Comparison of ENCODE assay signal across 8 mouse cellular contexts in the genomic region with DNA sequence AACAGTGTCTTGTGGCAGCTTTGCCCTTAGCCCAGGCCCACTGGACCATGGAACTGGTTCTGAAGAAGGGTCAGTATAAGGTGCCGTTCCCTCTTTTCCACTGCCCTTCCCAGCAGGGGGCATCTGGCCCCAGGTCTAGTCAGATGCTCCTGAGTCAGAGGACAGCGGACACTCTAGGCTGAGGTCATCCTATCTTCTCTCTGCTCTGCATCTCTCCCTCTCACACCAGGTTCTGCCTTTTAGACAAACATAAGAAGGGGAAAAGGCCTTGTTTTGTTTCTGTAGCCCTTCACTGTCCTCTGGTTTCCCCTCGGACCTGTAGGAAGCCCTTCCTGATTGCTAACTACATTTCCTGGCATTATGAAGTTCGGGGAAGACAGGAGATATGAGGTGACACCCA. TPM values are rescaled to one million over a fixed set of nuclear protein-coding genes. Genes with fewer than 3 reads are reported as not detected.
A peak's percentile ranks its signal among the peaks of the same experiment; 100 is the strongest.
DNase-seq lines count a peak whose midpoint lies in the region; ATAC-seq and TF ChIP-seq lines count a peak whose summit lies in the region.

No protein-coding gene starts in this region.

- no peak for TF ChIP-seq EP300 in liver, postnatal 0 days (IDR thresholded peaks at IDR 0.05; ENCODE audit: low read depth)

- H3K4me3 ChIP-seq in thymus, adult 2 months (ENCODE audit: control insufficient read depth, insufficient read depth, low read length): peak overlapping the region; percentile 7; the same call in 1 of the 2 replicates
- peak overlapping the region; percentile 85 for H3K4me3 ChIP-seq in forebrain, embryonic 13.5 days
- H3K4me3 ChIP-seq in hindbrain, postnatal 0 days (ENCODE audit: low read length): peak overlapping the region; percentile 82
- H3K4me3 ChIP-seq in liver, postnatal 0 days (ENCODE audit: low read depth, low read length): peak overlapping the region; percentile 73
- peak overlapping the region; percentile 67 for H3K4me3 ChIP-seq in stomach, embryonic 14.5 days (ENCODE audit: low read depth, low read length)

- DNase-seq in thymus, adult 2 months: no peak
- DNase-seq in thymus, postnatal 36 days: no peak
- DNase-seq in hindbrain, postnatal 0 days (ENCODE audit: low spot score): peak; percentile 37
- no peak for DNase-seq in liver, postnatal 0 days
- DNase-seq in natural killer cell, adult 2 months (ENCODE audit: low spot score in 2 of 2): no peak
- no peak for DNase-seq in thymus, adult 18-20 months

- no peak for TF ChIP-seq POLR2A in thymus, adult 2 months (IDR thresholded peaks at IDR 0.05; ENCODE audit: control insufficient read depth, extremely low read depth, insufficient read depth, low read length, poor library complexity)

- peak overlapping the region; percentile 46; the same call in 1 of the 2 replicates for H3K27ac ChIP-seq in thymus, adult 2 months (ENCODE audit: control insufficient read depth, insufficient read depth, low read length)
- H3K27ac ChIP-seq in forebrain, embryonic 13.5 days: peak overlapping the region; percentile 99
- H3K27ac ChIP-seq in hindbrain, postnatal 0 days: peak overlapping the region; percentile 96; the same call in 1 of the 2 replicates
- H3K27ac ChIP-seq in liver, postnatal 0 days (ENCODE audit: low read depth): peak overlapping the region; percentile 79
- H3K27ac ChIP-seq in stomach, embryonic 14.5 days (ENCODE audit: low read length): peak overlapping the region; percentile 97; the same call in 1 of the 2 replicates

- peaks cover 3% of the 10 kb centered on the region; the same call in 1 of the 2 replicates for H3K36me3 ChIP-seq in thymus, adult 2 months (ENCODE audit: control insufficient read depth, insufficient read depth, low read length)
- peaks cover 41% of the 10 kb centered on the region for H3K36me3 ChIP-seq in forebrain, embryonic 13.5 days (ENCODE audit: poor library complexity, severe bottlenecking)
- H3K36me3 ChIP-seq in hindbrain, postnatal 0 days (ENCODE audit: insufficient read depth, low read length): peaks cover 29% of the 10 kb centered on the region
- H3K36me3 ChIP-seq in liver, postnatal 0 days (replicated peaks; ENCODE audit: insufficient read depth, low read length): peaks cover 20% of the 10 kb centered on the region
- peaks cover 28% of the 10 kb centered on the region for H3K36me3 ChIP-seq in stomach, embryonic 14.5 days (ENCODE audit: control insufficient read depth, insufficient read depth, low read length)

- WGBS in thymus, adult 2 months: 51% methylated on average over 4 of the region's 4 CpGs
- 30% methylated on average over 4 of the region's 4 CpGs for WGBS in forebrain, embryonic 13.5 days
- 14% methylated on average over 4 of the region's 4 CpGs for WGBS in hindbrain, postnatal 0 days
- 33% methylated on average over 4 of the region's 4 CpGs for WGBS in liver, postnatal 0 days (ENCODE audit: insufficient replicate concordance)
- 21% methylated on average over 4 of the region's 4 CpGs for WGBS in stomach, embryonic 14.5 days

- H3K4me2 ChIP-seq in forebrain, embryonic 13.5 days: peak overlapping the region; percentile 97
- H3K4me2 ChIP-seq in hindbrain, postnatal 0 days (ENCODE audit: low read depth, low read length): peak overlapping the region; percentile 93
- peak overlapping the region; percentile 98 for H3K4me2 ChIP-seq in liver, postnatal 0 days (ENCODE audit: low read depth, low read length)
- peak overlapping the region; percentile 67 for H3K4me2 ChIP-seq in stomach, embryonic 14.5 days (replicated peaks; ENCODE audit: low read depth, low read length)

- no peaks in the 10 kb centered on the region for H3K9me3 ChIP-seq in forebrain, embryonic 13.5 days (replicated peaks)
- no peaks in the 10 kb centered on the region for H3K9me3 ChIP-seq in hindbrain, postnatal 0 days (ENCODE audit: low read length)
- H3K9me3 ChIP-seq in liver, postnatal 0 days (ENCODE audit: low read length): no peaks in the 10 kb centered on the region
- H3K9me3 ChIP-seq in stomach, embryonic 14.5 days (ENCODE audit: control insufficient read depth, low read depth, low read length): no peaks in the 10 kb centered on the region

- TF ChIP-seq CTCF in thymus, adult 2 months (IDR thresholded peaks at IDR 0.05; ENCODE audit: borderline replicate concordance, control insufficient read depth, extremely low read depth, insufficient read depth, low read length, poor library complexity): no peak
- 0 out of 2 replicates have a peak, but pooled peaks have one; percentile 3 for TF ChIP-seq CTCF in hindbrain, postnatal 0 days (IDR thresholded peaks at IDR 0.05; ENCODE audit: low read depth)
- peak; percentile 36 for TF ChIP-seq CTCF in liver, postnatal 0 days (IDR thresholded peaks at IDR 0.05; ENCODE audit: low read depth)

- H3K4me1 ChIP-seq in thymus, adult 2 months (replicated peaks; ENCODE audit: control insufficient read depth, insufficient read depth, low read length): peaks cover 28% of the 10 kb centered on the region
- H3K4me1 ChIP-seq in forebrain, embryonic 13.5 days: peaks cover 51% of the 10 kb centered on the region
- H3K4me1 ChIP-seq in hindbrain, postnatal 0 days (ENCODE audit: insufficient read depth, low read length): peaks cover 23% of the 10 kb centered on the region
- peaks cover 17% of the 10 kb centered on the region for H3K4me1 ChIP-seq in liver, postnatal 0 days (ENCODE audit: insufficient read depth)
- peaks cover 18% of the 10 kb centered on the region; the same call in 1 of the 2 replicates for H3K4me1 ChIP-seq in stomach, embryonic 14.5 days (ENCODE audit: control insufficient read depth, insufficient read depth, low read length)

- no peak for ATAC-seq in forebrain, embryonic 13.5 days
- ATAC-seq in hindbrain, postnatal 0 days: no peak
- ATAC-seq in liver, postnatal 0 days: peak; percentile 18
- ATAC-seq in stomach, embryonic 14.5 days (ENCODE audit: insufficient number of reproducible peaks, insufficient read depth, low FRiP score, low read depth): no peak

- peak overlapping the region; percentile 99 for H3K9ac ChIP-seq in forebrain, embryonic 13.5 days
- H3K9ac ChIP-seq in hindbrain, postnatal 0 days (replicated peaks; ENCODE audit: low read length): peak overlapping the region; percentile 98
- H3K9ac ChIP-seq in liver, postnatal 0 days (replicated peaks): peak overlapping the region; percentile 33; the same call in 1 of the 2 replicates
- H3K9ac ChIP-seq in stomach, embryonic 14.5 days (replicated peaks; ENCODE audit: low read depth, low read length): peak overlapping the region; percentile 96

- H3K27me3 ChIP-seq in thymus, adult 2 months (ENCODE audit: control insufficient read depth, insufficient read depth, low read length): no peaks in the 10 kb centered on the region
- no peaks in the 10 kb centered on the region for H3K27me3 ChIP-seq in forebrain, embryonic 13.5 days
- H3K27me3 ChIP-seq in hindbrain, postnatal 0 days (ENCODE audit: insufficient read depth, low read length): no peaks in the 10 kb centered on the region
- peaks cover 7% of the 10 kb centered on the region for H3K27me3 ChIP-seq in liver, postnatal 0 days (ENCODE audit: insufficient read depth, low read length)
- no peaks in the 10 kb centered on the region for H3K27me3 ChIP-seq in stomach, embryonic 14.5 days (ENCODE audit: control insufficient read depth, insufficient read depth, low read length)

RNA-seq across cellular contexts. Expression of gene Plekho1, which starts 1.9 kb away (rescaled TPM):
- polyA plus RNA-seq in thymus, adult 2 months (2012; rRNA removed): 65.8 and 73.9 TPM in 2 replicates
- polyA plus RNA-seq in forebrain, embryonic 13.5 days (2015; fragmentation: Nextera tagmentation; extraction: Ambion mirVana): 80.4 and 85.1 TPM in 2 replicates
- total RNA-seq in hindbrain, postnatal 0 days (2014; rRNA removed): 45.5 and 57.8 TPM in 2 replicates
- polyA plus RNA-seq in hindbrain, postnatal 0 days (2015; fragmentation: Nextera tagmentation; extraction: Ambion mirVana): 37.9 and 39.0 TPM in 2 replicates
- 10.7 and 11.7 TPM in 2 replicates for polyA plus RNA-seq in liver, postnatal 0 days (2015; fragmentation: Nextera tagmentation; extraction: Ambion mirVana)
- 31.3 and 36.3 TPM in 2 replicates for polyA plus RNA-seq in stomach, embryonic 14.5 days (2014; fragmentation: Nextera tagmentation; extraction: Ambion mirVana)

Comparison
In these comparisons a context has a peak if more than half of its experiments do, and no peak if none do; other contexts are left out.
1. H3K27ac ChIP-seq: peak in every context shown above with its lines; median percentile 99 in forebrain, embryonic 13.5 days; 97 in stomach, embryonic 14.5 days; 96 in hindbrain, postnatal 0 days; 79 in liver, postnatal 0 days; 46 in thymus, adult 2 months.
2. H3K4me3 ChIP-seq: peak in every context shown above with its lines; median percentile 85 in forebrain, embryonic 13.5 days; 82 in hindbrain, postnatal 0 days; 73 in liver, postnatal 0 days; 67 in stomach, embryonic 14.5 days; 7 in thymus, adult 2 months.
3. H3K9ac ChIP-seq: peak in every context shown above with its lines; median percentile 99 in forebrain, embryonic 13.5 days; 98 in hindbrain, postnatal 0 days; 96 in stomach, embryonic 14.5 days; 33 in liver, postnatal 0 days.